Mouse (Mus musculus) cerebellum, postnatal 25 days (tissue): ENCODE measurements around the gene Csrp1.

Source experiments
- DNase-seq, 2 experiments: peaks; one replicate each; pipeline ENCODE4 v3.0.0; 2021; ENCODE audit warnings: mixed read lengths in 2 of 2

Gene Csrp1

DNA sequence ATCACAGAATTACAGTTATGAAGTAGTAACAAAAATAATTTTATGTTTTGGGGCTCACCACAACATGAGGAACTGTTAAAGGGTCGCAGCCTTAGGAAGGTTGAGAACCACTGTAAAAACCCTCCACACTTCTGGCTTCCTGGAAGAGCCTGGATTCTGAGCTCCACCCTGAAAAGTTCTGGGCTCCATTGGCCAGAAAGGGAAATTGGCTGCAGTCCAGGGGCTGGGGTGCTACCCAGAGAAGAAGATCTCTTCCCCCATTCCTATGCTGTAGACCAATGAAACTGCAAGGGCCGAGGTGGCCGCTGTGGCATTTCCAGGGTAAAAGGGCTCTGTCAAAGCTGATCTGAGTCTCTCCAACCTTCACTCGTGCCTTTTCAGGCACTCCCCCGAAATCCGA, 21.8 kb upstream of the Csrp1 start:
- no peak for DNase-seq

DNA sequence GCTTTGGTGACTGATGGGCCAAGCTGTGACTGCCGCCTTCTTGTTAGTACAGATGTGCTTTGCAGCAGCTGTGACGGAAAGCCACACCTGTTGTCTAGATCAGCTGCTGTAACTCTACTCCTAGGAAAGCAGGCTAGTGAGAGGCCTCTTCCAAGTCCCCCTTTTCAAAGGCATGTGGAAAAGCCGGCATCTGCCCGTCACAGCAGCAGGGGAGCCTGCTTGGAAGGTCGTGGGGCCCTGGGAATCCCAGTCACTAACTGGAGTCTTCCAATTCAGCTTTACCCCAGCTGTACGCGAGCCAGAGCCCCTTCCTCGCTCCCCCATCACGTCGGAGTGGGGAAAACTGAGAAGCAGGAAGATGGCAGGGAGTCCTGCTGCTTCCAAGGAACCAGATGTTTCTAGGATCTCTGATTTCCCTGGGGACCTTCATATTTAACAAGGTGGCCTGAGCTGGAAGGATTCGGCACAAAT, 21.4 kb upstream of the Csrp1 start:
- no peak for DNase-seq

GRCm38 (mm10) chr1:135698996-135699705, 20.7 kb upstream of the Csrp1 start:
- DNase-seq: peak; percentile 43 to 73

- no peak for DNase-seq
Observed at GRCm38 (mm10) chr1:135699892-135700291, 20.0 kb upstream of the Csrp1 start.

GRCm38 (mm10) chr1:135700605-135701004, 19.3 kb upstream of the Csrp1 start:
- DNase-seq: peak; percentile 79 to 90

- DNase-seq: no peak
Observed at GRCm38 (mm10) chr1:135701314-135701713, 18.5 kb upstream of the Csrp1 start.

- no peak for DNase-seq
Observed at GRCm38 (mm10) chr1:135702722-135703121, 17.1 kb upstream of the Csrp1 start.

- DNase-seq: no peak
Observed at GRCm38 (mm10) chr1:135704317-135704821, 15.5 kb upstream of the Csrp1 start.

DNA sequence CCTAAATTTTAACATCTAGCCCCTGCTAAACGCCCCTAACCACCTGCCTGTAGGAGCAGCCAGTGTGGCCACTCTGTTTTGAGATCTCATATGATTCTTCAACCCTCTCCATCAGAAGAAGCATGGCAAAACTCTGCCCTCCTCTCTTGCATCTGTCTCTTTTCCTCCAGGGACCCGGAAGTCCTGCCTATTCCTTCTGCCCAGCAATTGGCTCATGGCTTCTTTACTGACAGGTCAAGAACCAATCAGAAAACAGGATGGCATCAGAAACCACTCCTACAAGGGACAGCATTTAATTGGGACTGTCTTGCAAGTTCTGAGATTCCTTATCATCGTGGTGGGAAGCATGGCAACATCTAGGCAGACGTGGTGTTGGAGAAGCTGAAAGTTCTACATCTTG, 11.5 kb upstream of the Csrp1 start:
- DNase-seq: no peak

- no peak for DNase-seq
Observed at GRCm38 (mm10) chr1:135711126-135711525, 8.7 kb upstream of the Csrp1 start.

GRCm38 (mm10) chr1:135714028-135714815, 5.6 kb upstream of the Csrp1 start:
- no peak for DNase-seq

DNA sequence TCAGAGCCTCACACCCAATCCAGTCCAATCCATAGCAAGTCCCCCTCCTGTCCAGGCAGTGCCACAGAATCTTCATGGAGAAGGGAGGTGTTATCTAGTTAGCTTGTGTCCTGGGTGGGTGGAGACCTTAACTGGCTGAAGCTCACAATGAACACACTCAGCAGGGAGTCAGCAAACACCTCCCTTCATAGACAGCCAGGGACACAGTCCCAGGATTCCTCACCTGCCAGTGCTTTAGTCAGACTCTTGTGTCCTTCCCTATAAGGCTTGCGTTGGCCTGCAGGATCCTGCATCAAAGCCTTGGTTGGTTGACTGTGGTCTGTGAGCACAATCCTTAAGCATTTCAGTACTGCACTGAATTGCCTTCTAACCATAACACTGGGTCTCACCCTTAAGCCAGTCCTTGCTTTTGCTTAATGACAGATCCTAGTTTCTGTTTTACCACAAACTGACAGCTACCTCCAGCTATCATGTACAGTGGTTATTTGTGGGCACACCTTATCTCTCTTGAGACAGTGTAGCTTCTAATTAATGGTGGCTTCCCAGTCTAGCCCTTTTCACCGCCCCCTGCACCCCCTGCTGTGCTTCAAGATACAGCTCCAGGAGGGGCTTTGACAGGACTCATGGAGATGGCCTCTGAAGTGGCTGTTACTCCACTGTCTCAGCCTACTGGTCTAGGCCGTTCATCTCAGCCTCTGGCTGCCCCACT, 4.8 kb upstream of the Csrp1 start:
- no peak for DNase-seq

DNA sequence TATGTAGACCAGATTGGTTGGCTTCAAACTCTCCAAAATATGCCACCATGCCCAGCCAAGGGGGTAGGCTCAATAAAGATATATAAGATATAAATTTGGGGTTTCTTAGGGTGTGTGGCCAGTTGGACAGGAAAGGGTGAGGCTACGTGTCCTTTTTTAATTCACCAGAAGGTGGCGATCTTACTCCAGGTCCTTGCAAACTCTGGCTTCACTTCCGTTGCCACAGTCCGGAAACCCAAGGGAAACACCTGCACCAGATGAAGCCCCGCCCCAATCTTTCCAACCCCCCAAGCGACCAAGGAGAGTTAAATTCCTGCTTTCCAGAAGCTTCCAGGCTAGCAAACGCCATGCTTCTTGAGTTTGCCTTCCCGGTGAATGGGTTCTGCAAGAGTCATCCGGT, 375 bp upstream of the Csrp1 start:
- peak; percentile 41 to 60 for DNase-seq

DNA sequence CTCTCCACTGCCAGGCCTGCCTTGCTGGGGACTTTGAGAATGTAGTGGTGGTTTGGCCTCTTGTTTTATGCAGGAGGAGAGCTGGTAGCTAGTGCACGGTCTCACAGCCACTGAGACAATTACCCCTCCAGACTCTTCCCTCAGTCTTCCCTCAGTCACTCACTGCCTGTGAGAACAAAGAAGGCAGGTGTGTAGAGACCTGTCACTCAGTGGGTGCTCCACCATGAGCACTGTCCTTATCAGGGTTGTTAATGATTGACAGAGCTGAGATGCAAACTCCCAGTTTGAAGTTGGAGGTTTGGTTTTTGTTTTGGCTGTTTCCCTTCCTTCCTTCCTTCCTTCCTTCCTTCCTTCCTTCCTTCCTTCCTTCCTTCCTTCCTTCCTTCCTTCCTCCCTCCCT, 3.2 kb downstream of the Csrp1 start:
- DNase-seq: no peak

GRCm38 (mm10) chr1:135724134-135724533, 4.3 kb downstream of the Csrp1 start:
- no peak for DNase-seq

GRCm38 (mm10) chr1:135725324-135725723, 5.5 kb downstream of the Csrp1 start:
- DNase-seq: no peak

- DNase-seq: no peak
Observed at GRCm38 (mm10) chr1:135725936-135726335, 6.1 kb downstream of the Csrp1 start.

DNA sequence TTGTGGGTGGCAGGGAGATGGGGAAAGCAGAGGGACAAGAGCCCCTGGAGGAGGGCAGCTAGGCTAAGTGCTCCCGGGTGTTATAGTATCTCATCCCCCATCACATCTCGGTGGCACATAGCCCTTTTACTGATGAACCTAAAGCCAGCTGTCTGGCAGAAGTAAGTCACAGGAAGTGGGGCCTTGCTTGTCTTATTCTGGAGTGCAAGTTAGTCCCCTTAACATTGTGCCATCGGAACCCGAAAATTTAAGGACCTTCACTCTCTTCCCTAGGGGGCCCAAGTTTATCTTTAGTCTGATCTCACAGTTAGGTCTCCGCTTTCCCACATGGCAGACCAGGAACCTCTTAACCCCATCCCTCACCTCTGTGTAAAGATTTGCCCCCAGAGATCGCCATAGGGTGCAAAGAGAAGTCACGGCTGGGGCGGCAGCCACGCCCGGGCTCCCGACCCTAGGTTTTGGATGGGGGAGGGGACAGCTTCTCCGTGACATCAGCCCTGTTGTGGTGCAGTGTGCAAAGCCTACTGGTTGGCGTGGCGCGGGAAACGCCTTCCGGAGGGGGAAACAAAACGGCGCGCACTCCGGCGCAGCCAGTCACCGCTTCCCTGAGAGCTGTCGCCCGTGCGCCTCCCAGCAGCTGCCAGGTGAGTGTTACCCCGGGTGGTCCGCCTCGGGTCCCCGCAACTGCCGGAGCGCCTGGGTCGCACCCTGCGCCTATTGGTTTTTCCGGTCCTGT, 8.9 kb downstream of the Csrp1 start:
- peak; percentile 50 to 64 for DNase-seq

- peak in 1 of 2 experiments; percentile 36 for DNase-seq
Observed at GRCm38 (mm10) chr1:135729367-135729713, 9.5 kb downstream of the Csrp1 start.

GRCm38 (mm10) chr1:135729821-135730220, 10.0 kb downstream of the Csrp1 start:
- no peak for DNase-seq

GRCm38 (mm10) chr1:135730296-135730695, 10.4 kb downstream of the Csrp1 start:
- DNase-seq: no peak

GRCm38 (mm10) chr1:135731393-135731792, 11.5 kb downstream of the Csrp1 start:
- no peak for DNase-seq
